Mouse (Mus musculus) liver, postnatal 0 days (tissue): ENCODE measurements around the gene Lrrc3c.

Source experiments
- CTCF ChIP-seq: sonication (generic); IDR thresholded peaks from 2 replicates; pipeline ENCODE4 v1.5.1; 2016; ENCODE audit warnings: antibody characterized with exemption, low read depth
- EP300 ChIP-seq: IDR thresholded peaks from 2 replicates; pipeline ENCODE4 v1.6.1; 2016; ENCODE audit warnings: antibody characterized with exemption, low read depth, mild to moderate bottlenecking

DNA sequence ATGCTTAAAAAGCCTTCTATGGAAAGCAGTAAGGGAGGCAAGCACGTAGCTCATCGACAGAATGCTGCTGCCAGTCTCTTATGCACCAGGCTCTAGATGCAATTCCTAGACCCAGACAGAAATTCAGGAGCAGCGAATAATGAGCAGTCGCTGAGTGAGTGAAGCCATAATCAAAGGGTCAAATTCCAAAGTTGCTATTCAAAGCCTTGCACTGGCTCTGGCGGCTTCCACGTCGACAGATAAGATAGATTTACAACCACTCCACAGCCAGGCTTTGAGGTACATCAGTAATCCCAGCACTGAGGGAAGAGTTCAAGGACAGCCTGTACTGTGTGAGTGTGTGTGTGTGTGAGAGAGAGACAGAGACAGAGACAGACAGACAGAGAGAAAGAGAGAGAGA is 37.1 kb upstream of the Lrrc3c start:
- no peak for TF ChIP-seq CTCF
- no peak for TF ChIP-seq EP300
